Mouse (Mus musculus) fat pad, adult 2 months (tissue): ENCODE data around the gene Mdm1.
"Not testable (repeated sequence)": the region's sequence is repeated elsewhere in the genome, so short reads cannot be mapped to it uniquely, and the experiment has no call there.

Experiments used
- DNase-seq: peaks from one replicate; pipeline ENCODE4 v3.0.0-alpha.2; 2011; ENCODE audit warnings: low read depth, low spot score; ENCODE audit errors: extremely low read depth

Gene Mdm1

GRCm38 (mm10) chr10:118122441-118123162, 19.0 kb upstream of the Mdm1 start:
- no peak for DNase-seq

GRCm38 (mm10) chr10:118125236-118125635, 16.4 kb upstream of the Mdm1 start:
- DNase-seq = no peak

- DNase-seq = no peak
Measured at GRCm38 (mm10) chr10:118125776-118126445, 15.7 kb upstream of the Mdm1 start.

GRCm38 (mm10) chr10:118129001-118129682, 12.5 kb upstream of the Mdm1 start:
- no peak for DNase-seq

- no peak for DNase-seq
Measured at GRCm38 (mm10) chr10:118130016-118130415, 11.6 kb upstream of the Mdm1 start.

- DNase-seq = no peak
Measured at GRCm38 (mm10) chr10:118132993-118133392, 8.6 kb upstream of the Mdm1 start.

GRCm38 (mm10) chr10:118138508-118138907, 3.1 kb upstream of the Mdm1 start:
- DNase-seq = no peak

- DNase-seq = no peak
Measured at GRCm38 (mm10) chr10:118139837-118140570, 1.6 kb upstream of the Mdm1 start.

GRCm38 (mm10) chr10:118141884-118142801, 532 bp downstream of the Mdm1 start:
- no peak for DNase-seq

- no peak for DNase-seq
Measured at GRCm38 (mm10) chr10:118149381-118149780, 7.8 kb downstream of the Mdm1 start.

GRCm38 (mm10) chr10:118150866-118151265, 9.3 kb downstream of the Mdm1 start:
- DNase-seq = no peak

GRCm38 (mm10) chr10:118155932-118156331, 14.3 kb downstream of the Mdm1 start:
- DNase-seq = no peak

- no peak for DNase-seq
Measured at GRCm38 (mm10) chr10:118161131-118161530, 19.5 kb downstream of the Mdm1 start.

- no peak for DNase-seq
Measured at GRCm38 (mm10) chr10:118169212-118169611, 27.6 kb downstream of the Mdm1 start.

- no peak for DNase-seq
Measured at GRCm38 (mm10) chr10:118172416-118172815, 30.8 kb downstream of the Mdm1 start.

GRCm38 (mm10) chr10:118172876-118173275, 31.3 kb downstream of the Mdm1 start:
- no peak for DNase-seq

GRCm38 (mm10) chr10:118175542-118175941, 33.9 kb downstream of the Mdm1 start:
- not testable (repeated sequence) for DNase-seq

GRCm38 (mm10) chr10:118178735-118179151, 37.1 kb downstream of the Mdm1 start:
- DNase-seq = no peak

- DNase-seq = no peak
Measured at GRCm38 (mm10) chr10:118179265-118179664, 37.7 kb downstream of the Mdm1 start.

- not testable (repeated sequence) for DNase-seq
Measured at GRCm38 (mm10) chr10:118195150-118195549, 53.5 kb downstream of the Mdm1 start.
